Mouse (Mus musculus): ENCODE data around the gene Bri3bp. TPM values are rescaled to one million over a fixed set of nuclear protein-coding genes. Genes with fewer than 3 reads are reported as not detected.

Bri3bp gene
- total and polyA plus RNA-seq, 2 experiments from 2014 or later, result 43.9 to 96.0 TPM

DNA sequence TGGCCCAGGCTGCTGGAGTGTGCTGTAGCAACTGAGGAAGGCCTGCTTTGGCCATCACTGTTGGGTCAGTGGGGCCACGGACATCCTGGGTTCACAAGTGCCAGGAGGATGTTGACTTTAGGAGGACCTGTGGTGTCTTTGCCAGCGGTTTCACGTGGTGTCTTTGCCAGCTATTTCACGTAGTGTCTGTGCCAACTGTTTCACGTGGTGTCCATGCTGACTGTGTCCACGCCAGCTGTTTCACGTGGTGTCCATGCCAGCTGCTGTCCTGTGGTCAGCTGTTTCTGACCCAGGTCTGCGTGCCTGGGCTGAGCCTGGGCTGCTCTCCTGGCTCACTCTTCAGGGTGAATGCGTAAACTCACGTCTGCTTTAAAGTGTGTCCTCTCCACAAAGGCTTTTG is 54.3 kb downstream of the Bri3bp start:
- Histone ChIP-seq H3K36me3 (ENCODE audit: insufficient read depth, low read length) (peaks cover 36% of the 10 kb centered on the region), H3K27me3 (ENCODE audit: insufficient read depth, low read length) (no peaks in the 10 kb centered on the region), H3K27ac (ENCODE audit: low read depth, low read length) (no peak overlapping the region), H3K9me3 (ENCODE audit: low read length) (no peaks in the 10 kb centered on the region), H3K4me2 (ENCODE audit: low read depth, low read length, poor library complexity, severe bottlenecking) (no peak overlapping the region), H3K4me3 (ENCODE audit: low read depth, low read length) (no peak overlapping the region), H3K4me1 (ENCODE audit: insufficient read depth, low read length) (no peaks in the 10 kb centered on the region), H3K9ac (replicated peaks; ENCODE audit: low read length, poor library complexity, severe bottlenecking) (no peak overlapping the region)
- no peak for DNase-seq (ENCODE audit: low spot score)
- no peak for TF ChIP-seq CTCF (IDR thresholded peaks at IDR 0.05)
- 89% methylated on average over 10 of the region's 10 CpGs for WGBS
- ATAC-seq (ENCODE audit: low FRiP score), result no peak

GRCm38 (mm10) chr5:125497821-125498600 is 56.6 kb downstream of the Bri3bp start:
- ATAC-seq (ENCODE audit: low FRiP score), result peak; percentile 76
- 64% methylated on average over 12 of the region's 12 CpGs for whole genome bisulfite sequencing
- peak; percentile 80 for TF ChIP-seq CTCF (IDR thresholded peaks at IDR 0.05)

DNA sequence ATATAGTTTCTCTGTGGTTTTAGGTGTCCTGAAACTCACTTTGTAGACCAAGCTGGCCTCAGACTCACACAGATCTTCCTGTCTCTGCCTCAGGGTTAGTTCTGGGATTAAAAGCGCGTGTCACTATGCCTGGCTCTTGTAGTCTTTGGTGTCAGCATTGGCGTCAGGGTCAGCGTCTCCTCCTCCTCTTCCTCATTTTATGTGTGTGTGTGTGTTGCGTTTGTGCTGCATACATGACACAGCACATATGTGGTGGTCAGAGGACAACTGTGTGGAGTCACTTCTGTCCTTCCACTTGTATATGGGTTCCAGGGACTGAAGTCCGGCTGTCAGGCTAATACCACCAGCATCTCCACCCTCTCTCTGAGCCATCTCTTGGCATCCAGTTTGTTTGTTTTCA is 60.1 kb downstream of the Bri3bp start:
- TF ChIP-seq CTCF (IDR thresholded peaks at IDR 0.05), result no peak
- 90% methylated on average over 6 of the region's 6 CpGs for WGBS
- Histone ChIP-seq H3K9me3 (ENCODE audit: low read length) (no peaks in the 10 kb centered on the region), H3K4me2 (ENCODE audit: low read depth, low read length, poor library complexity, severe bottlenecking) (no peak overlapping the region), H3K9ac (replicated peaks; ENCODE audit: low read length, poor library complexity, severe bottlenecking) (no peak overlapping the region), H3K36me3 (ENCODE audit: insufficient read depth, low read length) (peaks cover 33% of the 10 kb centered on the region; the same call in 1 of the 2 replicates), H3K4me3 (ENCODE audit: low read depth, low read length) (no peak overlapping the region), H3K27ac (ENCODE audit: low read depth, low read length) (no peak overlapping the region), H3K4me1 (ENCODE audit: insufficient read depth, low read length) (no peaks in the 10 kb centered on the region), H3K27me3 (ENCODE audit: insufficient read depth, low read length) (no peaks in the 10 kb centered on the region)
- no peak for DNase-seq (ENCODE audit: low spot score)
- ATAC-seq (ENCODE audit: low FRiP score), result no peak

More at GRCm38 (mm10) chr5:125497821-125498600, 56.6 kb downstream of the Bri3bp start:
- Histone ChIP-seq H3K9me3 (ENCODE audit: low read length) (no peaks in the 10 kb centered on the region), H3K27ac (ENCODE audit: low read depth, low read length) (no peak overlapping the region), H3K4me3 (ENCODE audit: low read depth, low read length) (no peak overlapping the region), H3K9ac (replicated peaks; ENCODE audit: low read length, poor library complexity, severe bottlenecking) (0 out of 2 replicates have a peak overlapping the region, but pooled peaks have one; percentile 20), H3K36me3 (ENCODE audit: insufficient read depth, low read length) (peaks cover 26% of the 10 kb centered on the region), H3K27me3 (ENCODE audit: insufficient read depth, low read length) (no peaks in the 10 kb centered on the region), H3K4me1 (ENCODE audit: insufficient read depth, low read length) (no peaks in the 10 kb centered on the region), H3K4me2 (ENCODE audit: low read depth, low read length, poor library complexity, severe bottlenecking) (no peak overlapping the region)
- DNase-seq (ENCODE audit: low spot score), result peak; percentile 78

- WGBS, result 40% methylated on average over 3 of the region's 3 CpGs
- no peak overlapping the region for H3K27ac ChIP-seq (ENCODE audit: low read depth, low read length)
- ATAC-seq (ENCODE audit: low FRiP score), result no peak
- H3K27me3 ChIP-seq (ENCODE audit: insufficient read depth, low read length), result no peaks in the 10 kb centered on the region
- no peak for TF ChIP-seq CTCF (IDR thresholded peaks at IDR 0.05)
- no peaks in the 10 kb centered on the region for H3K9me3 ChIP-seq (ENCODE audit: low read length)
- H3K9ac ChIP-seq (replicated peaks; ENCODE audit: low read length, poor library complexity, severe bottlenecking), result no peak overlapping the region
- DNase-seq (ENCODE audit: low spot score), result no peak
- H3K4me1 ChIP-seq (ENCODE audit: insufficient read depth, low read length), result no peaks in the 10 kb centered on the region
- peaks cover 35% of the 10 kb centered on the region; the same call in 1 of the 2 replicates for H3K36me3 ChIP-seq (ENCODE audit: insufficient read depth, low read length)
- no peak overlapping the region for H3K4me3 ChIP-seq (ENCODE audit: low read depth, low read length)
- H3K4me2 ChIP-seq (ENCODE audit: low read depth, low read length, poor library complexity, severe bottlenecking), result no peak overlapping the region
Measured at GRCm38 (mm10) chr5:125502186-125502585, 60.8 kb downstream of the Bri3bp start.

DNA sequence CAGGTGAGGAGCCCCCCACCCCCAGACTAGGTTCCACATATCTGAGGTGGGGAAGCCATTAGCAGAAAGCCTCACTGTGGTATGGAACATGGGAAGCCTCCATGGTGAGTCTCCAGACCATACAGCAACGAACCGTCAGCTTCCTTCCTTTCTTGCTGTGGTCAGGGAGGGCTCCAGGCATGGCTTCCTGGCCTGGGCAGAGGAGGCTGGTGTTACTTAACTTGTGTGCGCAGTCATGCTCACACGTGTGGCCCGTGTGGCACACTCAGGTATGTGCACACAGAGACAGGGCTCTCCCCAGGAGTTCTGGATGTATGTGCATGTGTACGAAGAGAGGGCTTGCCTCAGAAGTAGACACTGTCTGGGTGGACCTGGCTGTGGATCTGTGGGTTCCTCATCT is 62.3 kb downstream of the Bri3bp start:
- Histone ChIP-seq H3K9me3 (ENCODE audit: low read length) (no peaks in the 10 kb centered on the region), H3K4me1 (ENCODE audit: insufficient read depth, low read length) (no peaks in the 10 kb centered on the region), H3K4me2 (ENCODE audit: low read depth, low read length, poor library complexity, severe bottlenecking) (no peak overlapping the region), H3K4me3 (ENCODE audit: low read depth, low read length) (no peak overlapping the region), H3K9ac (replicated peaks; ENCODE audit: low read length, poor library complexity, severe bottlenecking) (no peak overlapping the region), H3K27me3 (ENCODE audit: insufficient read depth, low read length) (no peaks in the 10 kb centered on the region), H3K27ac (ENCODE audit: low read depth, low read length) (no peak overlapping the region), H3K36me3 (ENCODE audit: insufficient read depth, low read length) (peaks cover 38% of the 10 kb centered on the region)
- ATAC-seq (ENCODE audit: low FRiP score) (no peak), DNase-seq (ENCODE audit: low spot score) (no peak)
- WGBS, result 95% methylated on average over 6 of the region's 6 CpGs
- TF ChIP-seq CTCF (IDR thresholded peaks at IDR 0.05), result no peak

GRCm38 (mm10) chr5:125504692-125505091 is 63.3 kb downstream of the Bri3bp start:
- ATAC-seq (ENCODE audit: low FRiP score) (no peak), DNase-seq (ENCODE audit: low spot score) (no peak)
- H3K27me3 ChIP-seq (ENCODE audit: insufficient read depth, low read length), result no peaks in the 10 kb centered on the region
- H3K4me2 ChIP-seq (ENCODE audit: low read depth, low read length, poor library complexity, severe bottlenecking), result no peak overlapping the region
- H3K9ac ChIP-seq (replicated peaks; ENCODE audit: low read length, poor library complexity, severe bottlenecking), result no peak overlapping the region
- no peak overlapping the region for H3K27ac ChIP-seq (ENCODE audit: low read depth, low read length)
- TF ChIP-seq CTCF (IDR thresholded peaks at IDR 0.05), result no peak
- no peaks in the 10 kb centered on the region for H3K9me3 ChIP-seq (ENCODE audit: low read length)
- WGBS, result 69% methylated on average over 11 of the region's 11 CpGs
- H3K36me3 ChIP-seq (ENCODE audit: insufficient read depth, low read length), result peaks cover 43% of the 10 kb centered on the region
- no peak overlapping the region for H3K4me3 ChIP-seq (ENCODE audit: low read depth, low read length)
- no peaks in the 10 kb centered on the region for H3K4me1 ChIP-seq (ENCODE audit: insufficient read depth, low read length)

All from midbrain, postnatal 0 days (tissue).